Mouse (Mus musculus): ENCODE results near the gene Rtbdn. TPM values are rescaled to one million over a fixed set of nuclear protein-coding genes. Genes with fewer than 3 reads are reported as not detected.
A peak's percentile ranks its signal among the peaks of the same experiment; 100 is the strongest.
"Not testable (repeated sequence)": the region's sequence is repeated elsewhere in the genome, so short reads cannot be mapped to it uniquely, and the experiment has no call there.

Rtbdn gene
- 0.19 and 0.30 TPM in 2 replicates for polyA plus RNA-seq (2015; fragmentation: Nextera tagmentation; extraction: Ambion mirVana)

DNA sequence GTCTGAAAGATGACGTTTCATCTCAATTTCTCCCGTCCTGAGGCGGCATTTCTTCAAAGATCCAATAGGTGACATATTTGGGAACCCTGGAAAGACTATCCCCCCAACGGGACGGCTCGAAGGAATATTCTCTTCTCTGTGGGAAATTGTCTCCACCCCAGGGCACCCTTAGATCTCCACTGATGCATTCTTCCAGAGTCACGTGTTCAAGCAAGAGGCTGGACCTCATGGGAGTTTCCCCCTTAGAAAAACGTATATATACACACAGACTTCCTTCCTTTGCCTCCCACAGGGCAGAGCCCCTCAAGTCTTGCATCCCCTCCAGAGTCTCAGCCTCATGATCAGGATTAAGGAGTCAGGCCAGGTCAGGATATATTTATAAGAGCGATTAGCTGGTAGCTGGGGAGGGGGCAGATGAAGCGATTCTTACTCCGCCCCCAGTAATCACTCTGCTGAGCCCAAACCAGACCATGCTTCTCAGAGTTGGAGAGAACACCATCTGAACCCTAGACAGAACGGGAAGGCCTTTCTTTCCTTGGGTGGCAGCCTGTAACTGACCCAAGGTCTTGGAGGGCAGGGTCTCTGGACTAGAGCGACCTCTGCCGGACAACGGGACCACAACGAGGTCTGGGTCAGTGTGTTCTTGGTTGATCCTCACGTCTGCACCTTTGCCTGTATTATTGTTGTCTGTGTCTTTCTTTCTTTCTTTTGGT lies at the start of gene Rtbdn:
Rtbdn (plus strand) TSS at position 464 of the 713 bp plus-strand sequence.
- H3K4me2 ChIP-seq (replicated peaks; ENCODE audit: low read depth, low read length): peak within 1 kb of the TSS; percentile 69
- 0 out of 2 replicates have a peak, but pooled peaks have one; percentile 10 for ATAC-seq (ENCODE audit: low FRiP score, low TSS enrichment)
- H3K9ac ChIP-seq (replicated peaks; ENCODE audit: low read length): peak within 1 kb of the TSS; percentile 33; the same call in 1 of the 2 replicates
- peaks cover 68% of the 10 kb centered on the region for H3K27me3 ChIP-seq (ENCODE audit: insufficient read depth, low read length)
- peak within 1 kb of the TSS; percentile 49 for H3K4me3 ChIP-seq (ENCODE audit: low read length)
- 12% methylated on average over 17 of the region's 17 CpGs for WGBS
- H3K9me3 ChIP-seq (ENCODE audit: low read length): no peaks in the 10 kb centered on the region
- peaks cover 12% of the 10 kb centered on the region for H3K4me1 ChIP-seq (ENCODE audit: insufficient read depth, low read length)
- H3K36me3 ChIP-seq (ENCODE audit: insufficient read depth, low read length): no peaks in the 10 kb centered on the region
- no peak within 1 kb of the TSS for H3K27ac ChIP-seq (ENCODE audit: low read length)

- no peak for ATAC-seq (ENCODE audit: low FRiP score, low TSS enrichment)
- Histone ChIP-seq H3K27ac (ENCODE audit: low read length) (no peak overlapping the region), H3K9me3 (ENCODE audit: low read length) (no peaks in the 10 kb centered on the region), H3K9ac (replicated peaks; ENCODE audit: low read length) (no peak overlapping the region), H3K4me3 (ENCODE audit: low read length) (no peak overlapping the region), H3K4me2 (replicated peaks; ENCODE audit: low read depth, low read length) (no peak overlapping the region), H3K4me1 (ENCODE audit: insufficient read depth, low read length) (peaks cover 8% of the 10 kb centered on the region), H3K27me3 (ENCODE audit: insufficient read depth, low read length) (no peaks in the 10 kb centered on the region), H3K36me3 (ENCODE audit: insufficient read depth, low read length) (no peaks in the 10 kb centered on the region)
- WGBS: 86% methylated on average over 4 of the region's 4 CpGs
These were observed 45.7 kb upstream of the Rtbdn start for GRCm38 (mm10) chr8:84901071-84901470.

DNA sequence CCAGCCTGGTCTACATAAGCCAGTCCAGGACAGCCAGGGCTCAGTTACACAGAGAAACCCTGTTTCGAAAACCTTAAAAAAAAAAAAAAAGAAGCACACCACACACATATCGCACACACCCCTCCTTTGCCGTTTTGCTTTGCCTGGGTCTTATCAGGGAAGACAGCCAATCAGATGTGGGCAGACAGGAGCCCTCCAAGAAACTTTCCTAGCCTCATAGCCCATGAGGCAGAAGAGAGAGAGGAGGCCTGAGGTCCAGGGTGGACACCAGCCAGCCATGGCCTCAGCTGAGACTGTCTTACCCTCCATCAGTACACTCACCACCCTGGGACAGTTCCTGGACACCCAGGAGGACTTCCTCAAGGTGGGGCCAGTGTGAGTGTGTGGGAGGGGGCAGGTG lies 45.0 kb upstream of the Rtbdn start, which contains the start of gene Klf1:
Klf1 (plus strand) TSS at position 177 of the 400 bp plus-strand sequence.
- H3K4me1 ChIP-seq (ENCODE audit: insufficient read depth, low read length): peaks cover 8% of the 10 kb centered on the region
- H3K9ac ChIP-seq (replicated peaks; ENCODE audit: low read length): peak within 1 kb of the TSS; percentile 71
- H3K4me2 ChIP-seq (replicated peaks; ENCODE audit: low read depth, low read length): peak within 1 kb of the TSS; percentile 81
- no peaks in the 10 kb centered on the region for H3K36me3 ChIP-seq (ENCODE audit: insufficient read depth, low read length)
- H3K4me3 ChIP-seq (ENCODE audit: low read length): peak within 1 kb of the TSS; percentile 69
- ATAC-seq (ENCODE audit: low FRiP score, low TSS enrichment): no peak
- no peaks in the 10 kb centered on the region for H3K9me3 ChIP-seq (ENCODE audit: low read length)
- 82% methylated on average over 3 of the region's 3 CpGs for WGBS
- H3K27me3 ChIP-seq (ENCODE audit: insufficient read depth, low read length): no peaks in the 10 kb centered on the region
- no peak within 1 kb of the TSS for H3K27ac ChIP-seq (ENCODE audit: low read length)

DNA sequence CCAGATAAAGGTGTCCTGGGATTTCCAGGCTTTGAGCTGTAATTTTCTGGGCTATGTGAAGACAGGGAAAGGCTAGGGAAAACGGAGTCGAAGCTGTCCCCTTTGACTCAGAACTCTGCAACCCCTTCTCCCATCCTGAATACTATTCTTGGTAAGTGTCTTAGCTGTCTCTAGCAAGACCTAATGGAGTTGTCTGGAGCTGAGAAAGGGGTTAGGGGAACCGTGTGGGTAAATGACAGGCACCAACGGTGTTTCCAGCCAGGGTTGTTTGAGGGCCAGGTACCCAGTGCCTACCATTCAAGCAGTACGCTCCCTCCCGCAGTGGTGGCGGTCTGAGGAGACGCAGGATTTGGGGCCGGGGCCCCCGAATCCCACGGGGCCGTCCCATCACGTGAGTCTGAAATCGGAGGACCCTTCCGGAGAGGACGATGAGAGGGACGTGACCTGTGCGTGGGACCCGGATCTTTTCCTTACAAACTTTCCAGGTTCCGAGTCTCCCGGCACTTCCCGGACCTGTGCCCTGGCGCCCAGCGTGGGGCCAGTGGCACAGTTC lies 44.3 kb upstream of the Rtbdn start:
- ATAC-seq (ENCODE audit: low FRiP score, low TSS enrichment): peak; percentile 13; the same call in 1 of the 2 replicates
- no peak overlapping the region for H3K27ac ChIP-seq (ENCODE audit: low read length)

DNA sequence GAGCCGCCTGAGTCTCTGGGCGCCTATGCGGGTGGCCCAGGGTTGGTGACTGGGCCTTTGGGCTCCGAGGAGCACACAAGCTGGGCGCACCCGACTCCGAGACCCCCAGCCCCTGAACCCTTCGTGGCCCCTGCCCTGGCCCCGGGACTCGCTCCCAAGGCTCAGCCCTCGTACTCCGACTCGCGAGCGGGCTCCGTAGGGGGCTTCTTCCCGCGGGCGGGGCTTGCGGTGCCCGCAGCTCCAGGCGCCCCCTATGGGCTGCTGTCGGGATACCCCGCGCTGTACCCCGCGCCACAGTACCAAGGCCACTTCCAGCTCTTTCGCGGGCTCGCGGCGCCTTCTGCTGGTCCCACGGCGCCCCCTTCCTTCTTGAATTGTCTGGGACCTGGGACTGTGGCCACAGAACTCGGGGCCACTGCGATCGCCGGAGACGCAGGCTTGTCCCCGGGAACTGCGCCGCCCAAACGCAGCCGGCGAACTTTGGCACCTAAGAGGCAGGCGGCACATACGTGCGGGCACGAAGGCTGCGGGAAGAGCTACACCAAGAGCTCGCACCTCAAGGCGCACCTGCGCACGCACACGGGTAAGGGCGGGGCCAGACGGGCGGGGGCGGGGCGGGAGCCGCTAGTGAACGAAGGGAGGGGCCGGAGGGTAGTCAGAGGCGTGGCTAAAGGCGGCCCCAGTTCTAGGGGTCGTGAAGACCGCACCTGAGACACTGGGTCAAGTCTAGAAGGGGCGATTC lies 43.7 kb upstream of the Rtbdn start:
- no peaks in the 10 kb centered on the region for H3K27me3 ChIP-seq (ENCODE audit: insufficient read depth, low read length)
- no peaks in the 10 kb centered on the region for H3K36me3 ChIP-seq (ENCODE audit: insufficient read depth, low read length)
- H3K4me2 ChIP-seq (replicated peaks; ENCODE audit: low read depth, low read length): peak overlapping the region; percentile 81
- H3K9me3 ChIP-seq (ENCODE audit: low read length): no peaks in the 10 kb centered on the region
- peaks cover 8% of the 10 kb centered on the region for H3K4me1 ChIP-seq (ENCODE audit: insufficient read depth, low read length)
- peak; percentile 90 for ATAC-seq (ENCODE audit: low FRiP score, low TSS enrichment)
- peak overlapping the region; percentile 74 for H3K27ac ChIP-seq (ENCODE audit: low read length)
- peak overlapping the region; percentile 71 for H3K9ac ChIP-seq (replicated peaks; ENCODE audit: low read length)
- H3K4me3 ChIP-seq (ENCODE audit: low read length): peak overlapping the region; percentile 69
- WGBS: under 1% methylated on average over 63 of the region's 68 CpGs

More for the DNA sequence above, 44.3 kb upstream of the Rtbdn start:
- Histone ChIP-seq H3K9ac (replicated peaks; ENCODE audit: low read length) (peak overlapping the region; percentile 71), H3K4me3 (ENCODE audit: low read length) (peak overlapping the region; percentile 69), H3K27me3 (ENCODE audit: insufficient read depth, low read length) (no peaks in the 10 kb centered on the region), H3K9me3 (ENCODE audit: low read length) (no peaks in the 10 kb centered on the region), H3K36me3 (ENCODE audit: insufficient read depth, low read length) (no peaks in the 10 kb centered on the region), H3K4me2 (replicated peaks; ENCODE audit: low read depth, low read length) (peak overlapping the region; percentile 81), H3K4me1 (ENCODE audit: insufficient read depth, low read length) (peaks cover 8% of the 10 kb centered on the region)
- whole genome bisulfite sequencing: 5% methylated on average over 24 of the region's 24 CpGs

DNA sequence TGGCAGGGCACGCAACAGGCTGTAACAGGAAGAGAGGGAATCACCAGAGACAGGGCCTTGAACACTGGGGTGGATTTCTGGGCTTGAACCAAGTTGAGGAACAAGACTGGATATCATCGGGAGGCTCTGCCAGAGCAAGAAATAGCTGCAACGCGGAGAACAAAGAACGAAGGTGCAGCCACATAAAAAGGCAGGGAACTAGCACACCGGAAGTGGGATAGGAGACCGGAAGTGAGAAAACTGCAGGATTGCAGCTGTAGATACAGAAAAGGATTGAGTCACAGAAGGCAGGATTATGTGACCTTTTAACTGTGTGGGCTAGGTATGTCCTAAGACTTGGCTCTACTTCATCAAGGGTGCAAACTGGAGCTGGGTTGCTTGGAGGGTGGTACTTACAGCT lies 42.4 kb upstream of the Rtbdn start:
- H3K4me3 ChIP-seq (ENCODE audit: low read length): no peak overlapping the region
- peaks cover 11% of the 10 kb centered on the region for H3K4me1 ChIP-seq (ENCODE audit: insufficient read depth, low read length)
- H3K36me3 ChIP-seq (ENCODE audit: insufficient read depth, low read length): no peaks in the 10 kb centered on the region
- H3K4me2 ChIP-seq (replicated peaks; ENCODE audit: low read depth, low read length): no peak overlapping the region
- H3K27ac ChIP-seq (ENCODE audit: low read length): no peak overlapping the region
- no peak overlapping the region for H3K9ac ChIP-seq (replicated peaks; ENCODE audit: low read length)
- no peaks in the 10 kb centered on the region for H3K27me3 ChIP-seq (ENCODE audit: insufficient read depth, low read length)
- WGBS: 87% methylated on average over 7 of the region's 7 CpGs
- ATAC-seq (ENCODE audit: low FRiP score, low TSS enrichment): no peak
- no peaks in the 10 kb centered on the region for H3K9me3 ChIP-seq (ENCODE audit: low read length)

GRCm38 (mm10) chr8:84907037-84907436 lies 39.8 kb upstream of the Rtbdn start:
- ATAC-seq (ENCODE audit: low FRiP score, low TSS enrichment): no peak
- no peak overlapping the region for H3K4me3 ChIP-seq (ENCODE audit: low read length)
- no peaks in the 10 kb centered on the region for H3K36me3 ChIP-seq (ENCODE audit: insufficient read depth, low read length)
- H3K27me3 ChIP-seq (ENCODE audit: insufficient read depth, low read length): peaks cover 14% of the 10 kb centered on the region
- no peak overlapping the region for H3K27ac ChIP-seq (ENCODE audit: low read length)
- peaks cover 11% of the 10 kb centered on the region for H3K4me1 ChIP-seq (ENCODE audit: insufficient read depth, low read length)
- 87% methylated on average over 9 of the region's 9 CpGs for WGBS
- H3K4me2 ChIP-seq (replicated peaks; ENCODE audit: low read depth, low read length): no peak overlapping the region
- no peaks in the 10 kb centered on the region for H3K9me3 ChIP-seq (ENCODE audit: low read length)
- no peak overlapping the region for H3K9ac ChIP-seq (replicated peaks; ENCODE audit: low read length)

- WGBS: 56% methylated on average over 8 of the region's 8 CpGs
- Histone ChIP-seq H3K4me2 (replicated peaks; ENCODE audit: low read depth, low read length) (no peak overlapping the region; the same call in 1 of the 2 replicates), H3K9me3 (ENCODE audit: low read length) (no peaks in the 10 kb centered on the region), H3K9ac (replicated peaks; ENCODE audit: low read length) (no peak overlapping the region), H3K36me3 (ENCODE audit: insufficient read depth, low read length) (no peaks in the 10 kb centered on the region), H3K4me3 (ENCODE audit: low read length) (no peak overlapping the region), H3K27me3 (ENCODE audit: insufficient read depth, low read length) (peaks cover 19% of the 10 kb centered on the region), H3K4me1 (ENCODE audit: insufficient read depth, low read length) (peaks cover 10% of the 10 kb centered on the region), H3K27ac (ENCODE audit: low read length) (no peak overlapping the region)
- no peak for ATAC-seq (ENCODE audit: low FRiP score, low TSS enrichment)
These were observed 39.3 kb upstream of the Rtbdn start for GRCm38 (mm10) chr8:84907493-84907892.

- not testable (repeated sequence) for H3K27ac ChIP-seq (ENCODE audit: low read length); H3K36me3 ChIP-seq (ENCODE audit: insufficient read depth, low read length); H3K9me3 ChIP-seq (ENCODE audit: low read length); ATAC-seq (ENCODE audit: low FRiP score, low TSS enrichment)
- Histone ChIP-seq H3K4me1 (ENCODE audit: insufficient read depth, low read length) (peaks cover 14% of the 10 kb centered on the region), H3K9ac (replicated peaks; ENCODE audit: low read length) (peak overlapping the region; percentile 32), H3K27me3 (ENCODE audit: insufficient read depth, low read length) (peaks cover 24% of the 10 kb centered on the region), H3K4me2 (replicated peaks; ENCODE audit: low read depth, low read length) (peak overlapping the region; percentile 93), H3K4me3 (ENCODE audit: low read length) (peak overlapping the region; percentile 57)
- 26% methylated on average over 7 of the region's 7 CpGs for WGBS
These were observed 38.8 kb upstream of the Rtbdn start for GRCm38 (mm10) chr8:84907979-84908378.
